Mouse (Mus musculus): ENCODE measurements around the gene Plxna4. TPM values are rescaled to one million over a fixed set of nuclear protein-coding genes. Genes with fewer than 3 reads are reported as not detected.

The Plxna4 gene
- polyA plus RNA-seq, 1 experiment = 0.67 TPM

DNA sequence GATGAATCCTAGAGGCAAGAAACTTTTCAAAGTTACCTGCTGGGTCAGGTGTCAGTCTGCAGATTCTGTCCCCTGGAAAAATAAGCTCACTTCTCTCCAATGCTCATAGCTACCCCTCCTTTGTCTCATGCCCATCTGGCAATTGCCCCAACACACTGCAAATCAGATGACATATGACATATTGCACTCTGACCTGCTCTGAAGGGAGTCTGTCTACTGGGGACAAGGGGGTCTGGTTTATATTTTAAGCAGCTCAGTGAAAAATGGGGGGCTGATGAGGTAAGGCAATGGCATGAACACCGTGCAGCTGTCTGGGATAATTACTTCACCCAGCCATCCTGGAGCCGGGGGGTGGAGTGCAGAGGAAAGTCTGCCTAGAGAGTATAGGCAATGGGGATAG is 142.7 kb downstream of the Plxna4 start:
- WGBS = 79% methylated on average over 2 of the region's 2 CpGs
- Histone ChIP-seq H3K36me3 (ENCODE audit: control insufficient read depth, insufficient read depth, low read length) (no peaks in the 10 kb centered on the region), H3K4me3 (ENCODE audit: low read depth, low read length) (no peak overlapping the region), H3K27ac (ENCODE audit: insufficient read depth, low read depth, low read length) (no peak overlapping the region), H3K4me1 (ENCODE audit: control insufficient read depth, insufficient read depth, insufficient read length, low read length) (no peaks in the 10 kb centered on the region), H3K27me3 (ENCODE audit: control insufficient read depth, insufficient read depth, low read length) (no peaks in the 10 kb centered on the region)
- TF ChIP-seq CTCF (IDR thresholded peaks at IDR 0.05; ENCODE audit: extremely low read depth, insufficient read length, insufficient replicate concordance, low read depth, low read length) (no peak), POLR2A (IDR thresholded peaks at IDR 0.05; ENCODE audit: low read depth, low read length) (no peak)

DNA sequence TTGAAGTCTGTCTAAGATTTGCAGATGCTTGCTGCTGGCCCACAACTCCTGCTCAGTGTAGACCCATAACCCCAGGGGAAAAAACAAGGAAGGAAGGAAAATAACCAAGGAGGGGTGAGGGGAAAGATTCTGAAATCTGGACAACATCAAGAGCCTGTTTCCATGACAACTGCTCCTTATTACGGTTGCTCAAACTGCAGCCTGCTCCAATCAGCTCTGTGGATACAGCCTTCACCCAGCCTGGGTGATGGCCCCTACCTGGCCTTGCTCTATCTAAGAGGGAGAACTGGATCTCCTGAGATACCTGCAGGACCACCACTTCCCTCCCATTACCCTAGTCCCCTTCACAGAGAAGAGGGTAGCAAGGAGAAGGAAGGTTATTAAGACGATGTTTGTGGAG is 143.6 kb downstream of the Plxna4 start:
- 80% methylated on average over 2 of the region's 2 CpGs for WGBS
- no peaks in the 10 kb centered on the region for H3K27me3 ChIP-seq (ENCODE audit: control insufficient read depth, insufficient read depth, low read length)
- no peak overlapping the region for H3K27ac ChIP-seq (ENCODE audit: insufficient read depth, low read depth, low read length)

DNA sequence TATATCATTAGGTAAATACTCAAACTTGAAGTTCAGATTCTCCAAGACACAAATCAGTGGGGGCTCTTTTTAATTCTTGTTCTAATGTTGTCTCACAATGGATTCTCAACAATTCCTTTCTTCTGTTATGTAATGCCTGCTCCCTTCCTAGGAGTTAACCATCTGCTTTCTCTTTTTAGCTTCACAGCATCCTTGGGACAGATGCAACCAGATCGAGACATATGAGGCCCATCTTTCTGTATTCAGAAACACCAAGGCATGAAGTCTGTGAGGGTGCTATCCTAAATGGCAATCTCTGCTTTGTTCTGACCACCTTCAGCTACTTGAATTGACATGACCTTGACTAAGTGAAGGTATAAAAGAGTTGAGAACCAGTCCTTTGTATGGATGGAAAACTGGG is 144.3 kb downstream of the Plxna4 start:
- no peak for TF ChIP-seq POLR2A (IDR thresholded peaks at IDR 0.05; ENCODE audit: low read depth, low read length)
- TF ChIP-seq CTCF (IDR thresholded peaks at IDR 0.05; ENCODE audit: extremely low read depth, insufficient read length, insufficient replicate concordance, low read depth, low read length) = no peak
- Histone ChIP-seq H3K27ac (ENCODE audit: insufficient read depth, low read depth, low read length) (no peak overlapping the region), H3K4me1 (ENCODE audit: control insufficient read depth, insufficient read depth, insufficient read length, low read length) (no peaks in the 10 kb centered on the region), H3K4me3 (ENCODE audit: low read depth, low read length) (no peak overlapping the region), H3K36me3 (ENCODE audit: control insufficient read depth, insufficient read depth, low read length) (no peaks in the 10 kb centered on the region), H3K27me3 (ENCODE audit: control insufficient read depth, insufficient read depth, low read length) (no peaks in the 10 kb centered on the region)
- 78% methylated on average over 1 of the region's 1 CpGs for WGBS

More for the DNA sequence above, 143.6 kb downstream of the Plxna4 start:
- Histone ChIP-seq H3K4me1 (ENCODE audit: control insufficient read depth, insufficient read depth, insufficient read length, low read length) (no peaks in the 10 kb centered on the region), H3K36me3 (ENCODE audit: control insufficient read depth, insufficient read depth, low read length) (no peaks in the 10 kb centered on the region), H3K4me3 (ENCODE audit: low read depth, low read length) (no peak overlapping the region)
- TF ChIP-seq CTCF (IDR thresholded peaks at IDR 0.05; ENCODE audit: extremely low read depth, insufficient read length, insufficient replicate concordance, low read depth, low read length) (no peak), POLR2A (IDR thresholded peaks at IDR 0.05; ENCODE audit: low read depth, low read length) (no peak)

DNA sequence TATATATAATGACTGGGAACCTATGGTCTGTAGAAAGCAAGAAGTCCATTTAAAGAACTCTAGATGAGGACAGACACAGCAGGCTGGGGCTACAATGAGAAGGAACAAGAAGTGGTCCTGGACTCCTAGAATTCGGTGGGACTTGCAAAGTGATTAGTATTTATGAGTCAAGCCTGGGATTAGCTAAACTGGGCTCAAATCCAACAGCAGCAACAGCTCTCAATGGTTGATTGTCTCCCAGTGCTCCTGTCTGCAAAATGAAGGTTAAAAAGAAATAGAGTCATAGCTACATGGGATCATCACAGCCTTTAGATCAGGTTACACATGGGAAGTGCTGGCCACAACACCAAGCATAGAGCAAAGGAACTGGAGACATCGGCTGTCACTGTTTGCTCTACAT is 148.6 kb downstream of the Plxna4 start:
- no peaks in the 10 kb centered on the region for H3K4me1 ChIP-seq (ENCODE audit: control insufficient read depth, insufficient read depth, insufficient read length, low read length)
- TF ChIP-seq POLR2A (IDR thresholded peaks at IDR 0.05; ENCODE audit: low read depth, low read length) (no peak), CTCF (IDR thresholded peaks at IDR 0.05; ENCODE audit: extremely low read depth, insufficient read length, insufficient replicate concordance, low read depth, low read length) (no peak)
- WGBS = 65% methylated on average over 2 of the region's 2 CpGs
- H3K27me3 ChIP-seq (ENCODE audit: control insufficient read depth, insufficient read depth, low read length) = no peaks in the 10 kb centered on the region
- H3K27ac ChIP-seq (ENCODE audit: insufficient read depth, low read depth, low read length) = no peak overlapping the region
- H3K36me3 ChIP-seq (ENCODE audit: control insufficient read depth, insufficient read depth, low read length) = no peaks in the 10 kb centered on the region
- H3K4me3 ChIP-seq (ENCODE audit: low read depth, low read length) = no peak overlapping the region

DNA sequence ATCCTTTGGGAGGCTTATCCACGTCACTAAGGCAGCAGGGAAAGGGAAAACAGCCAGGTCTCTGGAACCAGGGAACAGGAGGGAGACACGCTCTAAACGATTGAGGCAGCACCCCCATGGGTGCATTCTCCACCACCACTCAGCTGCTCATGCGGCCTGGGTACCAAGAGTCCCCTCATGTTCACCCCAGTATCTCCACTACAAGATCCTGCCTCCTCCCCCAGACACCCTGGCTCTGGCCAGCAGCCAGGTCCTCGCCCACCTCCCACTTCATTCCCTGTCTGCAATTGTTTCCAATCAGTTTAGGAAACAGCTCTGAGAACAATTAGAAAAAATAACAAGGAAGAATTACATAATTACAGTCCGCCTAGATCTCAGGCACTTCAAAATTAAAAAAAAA is 150.8 kb downstream of the Plxna4 start:
- Histone ChIP-seq H3K27me3 (ENCODE audit: control insufficient read depth, insufficient read depth, low read length) (no peaks in the 10 kb centered on the region), H3K4me3 (ENCODE audit: low read depth, low read length) (no peak overlapping the region), H3K36me3 (ENCODE audit: control insufficient read depth, insufficient read depth, low read length) (no peaks in the 10 kb centered on the region), H3K4me1 (ENCODE audit: control insufficient read depth, insufficient read depth, insufficient read length, low read length) (no peaks in the 10 kb centered on the region), H3K27ac (ENCODE audit: insufficient read depth, low read depth, low read length) (no peak overlapping the region)
- WGBS = 62% methylated on average over 6 of the region's 6 CpGs
- no peak for TF ChIP-seq POLR2A (IDR thresholded peaks at IDR 0.05; ENCODE audit: low read depth, low read length)
- no peak for TF ChIP-seq CTCF (IDR thresholded peaks at IDR 0.05; ENCODE audit: extremely low read depth, insufficient read length, insufficient replicate concordance, low read depth, low read length)

DNA sequence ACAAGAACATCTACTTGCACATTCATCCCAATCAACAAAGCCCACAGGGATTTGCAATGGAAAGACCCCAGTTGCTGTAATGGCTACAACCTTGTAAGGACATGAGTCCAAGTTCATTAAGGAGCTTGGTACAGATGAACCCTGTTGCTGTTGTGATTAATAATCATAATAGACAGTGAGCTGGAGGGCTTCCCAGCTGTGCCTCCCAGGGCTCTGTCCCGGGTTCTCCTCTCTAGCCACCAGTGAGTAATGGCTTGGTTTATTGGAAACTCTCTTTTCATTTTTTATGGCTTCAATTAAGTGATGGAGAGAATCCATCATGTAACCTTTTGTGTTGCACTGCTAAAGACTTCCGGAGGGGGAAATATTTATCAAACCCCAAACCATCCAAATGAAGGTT is 164.9 kb downstream of the Plxna4 start:
- Histone ChIP-seq H3K36me3 (ENCODE audit: control insufficient read depth, insufficient read depth, low read length) (no peaks in the 10 kb centered on the region), H3K27ac (ENCODE audit: insufficient read depth, low read depth, low read length) (no peak overlapping the region), H3K4me1 (ENCODE audit: control insufficient read depth, insufficient read depth, insufficient read length, low read length) (no peaks in the 10 kb centered on the region), H3K27me3 (ENCODE audit: control insufficient read depth, insufficient read depth, low read length) (no peaks in the 10 kb centered on the region), H3K4me3 (ENCODE audit: low read depth, low read length) (no peak overlapping the region)
- 80% methylated on average over 2 of the region's 2 CpGs for WGBS
- no peak for TF ChIP-seq POLR2A (IDR thresholded peaks at IDR 0.05; ENCODE audit: low read depth, low read length)
- TF ChIP-seq CTCF (IDR thresholded peaks at IDR 0.05; ENCODE audit: extremely low read depth, insufficient read length, insufficient replicate concordance, low read depth, low read length) = no peak

DNA sequence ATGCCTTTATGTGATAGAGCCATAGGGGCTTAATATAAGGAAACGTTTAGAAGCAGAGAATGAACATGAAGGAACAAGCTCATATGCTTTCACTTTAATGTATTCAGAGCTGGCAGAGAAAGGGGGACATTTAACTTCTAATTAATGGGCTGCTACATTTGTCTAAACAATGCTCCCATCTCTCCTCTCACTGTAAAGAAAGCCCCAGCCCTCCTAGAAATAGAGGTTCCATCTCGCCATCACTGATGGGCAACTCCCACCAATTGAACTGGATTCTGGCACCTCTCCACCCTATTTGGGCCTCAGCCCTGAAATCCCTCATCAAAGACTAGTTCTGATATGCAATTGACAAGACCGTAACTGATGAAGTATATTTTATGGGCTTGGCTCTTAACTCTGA is 167.4 kb downstream of the Plxna4 start:
- no peaks in the 10 kb centered on the region for H3K36me3 ChIP-seq (ENCODE audit: control insufficient read depth, insufficient read depth, low read length)
- no peaks in the 10 kb centered on the region for H3K27me3 ChIP-seq (ENCODE audit: control insufficient read depth, insufficient read depth, low read length)
- no peaks in the 10 kb centered on the region for H3K4me1 ChIP-seq (ENCODE audit: control insufficient read depth, insufficient read depth, insufficient read length, low read length)
- no peak overlapping the region for H3K27ac ChIP-seq (ENCODE audit: insufficient read depth, low read depth, low read length)
- WGBS = 76% methylated on average over 3 of the region's 3 CpGs
- H3K4me3 ChIP-seq (ENCODE audit: low read depth, low read length) = no peak overlapping the region
- no peak for TF ChIP-seq POLR2A (IDR thresholded peaks at IDR 0.05; ENCODE audit: low read depth, low read length)
- no peak for TF ChIP-seq CTCF (IDR thresholded peaks at IDR 0.05; ENCODE audit: extremely low read depth, insufficient read length, insufficient replicate concordance, low read depth, low read length)

DNA sequence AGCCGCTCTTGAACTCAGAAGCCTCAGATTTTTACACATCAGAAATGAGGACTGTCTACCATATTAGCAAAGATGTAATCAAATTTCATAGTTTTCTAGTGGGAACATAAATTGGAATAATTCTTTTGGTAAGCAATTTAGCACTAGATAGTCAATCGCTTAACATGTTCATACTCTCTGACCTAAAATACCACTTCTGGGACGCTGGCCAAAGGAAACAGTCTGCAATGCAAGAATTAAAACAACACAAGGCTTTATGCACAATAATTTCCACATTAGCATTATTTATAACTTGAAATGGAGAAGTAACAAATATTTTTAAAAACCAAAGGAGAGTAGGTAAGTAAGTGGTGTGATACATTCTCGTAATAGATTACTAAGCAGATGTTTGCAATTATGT is 170.6 kb downstream of the Plxna4 start:
- H3K4me3 ChIP-seq (ENCODE audit: low read depth, low read length) = no peak overlapping the region
- no peaks in the 10 kb centered on the region for H3K4me1 ChIP-seq (ENCODE audit: control insufficient read depth, insufficient read depth, insufficient read length, low read length)
- WGBS = 76% methylated on average over 4 of the region's 4 CpGs
- no peaks in the 10 kb centered on the region for H3K27me3 ChIP-seq (ENCODE audit: control insufficient read depth, insufficient read depth, low read length)
- TF ChIP-seq POLR2A (IDR thresholded peaks at IDR 0.05; ENCODE audit: low read depth, low read length) (no peak), CTCF (IDR thresholded peaks at IDR 0.05; ENCODE audit: extremely low read depth, insufficient read length, insufficient replicate concordance, low read depth, low read length) (no peak)
- no peaks in the 10 kb centered on the region for H3K36me3 ChIP-seq (ENCODE audit: control insufficient read depth, insufficient read depth, low read length)
- H3K27ac ChIP-seq (ENCODE audit: insufficient read depth, low read depth, low read length) = no peak overlapping the region
